Mouse (Mus musculus) heart, embryonic 11.5 days (tissue): Measurements from ENCODE around the gene Bscl2. TPM values are rescaled to one million over a fixed set of nuclear protein-coding genes. Genes with fewer than 3 reads are reported as not detected.

Experiments used
- ATAC-seq: fragments of 200-750 bp; cut with Nextera tagmentation; replicated peaks from 2 replicates; pipeline ENCODE4 v1.8.0; 2017; ENCODE audit warnings: moderate library complexity; ENCODE audit not compliant: insufficient number of reproducible peaks, low FRiP score, low TSS enrichment
- H3K27ac ChIP-seq: fragments of 300-500 bp; sonication (generic); 2 replicates; pipeline ENCODE4 v1.5.1; 2014; ENCODE audit warnings: mild to moderate bottlenecking, low read depth, low read length
- H3K27me3 ChIP-seq: fragments of 300-500 bp; sonication (generic); 2 replicates; pipeline ENCODE4 v1.6.1; 2014; ENCODE audit warnings: mild to moderate bottlenecking, low read length, mixed read lengths; ENCODE audit not compliant: control insufficient read depth, insufficient read depth
- H3K36me3 ChIP-seq: fragments of 300-500 bp; sonication (generic); 2 replicates; pipeline ENCODE4 v1.6.1; 2014; ENCODE audit warnings: mild to moderate bottlenecking, low read length, moderate library complexity, mixed read lengths; ENCODE audit not compliant: control insufficient read depth, insufficient read depth
- H3K4me1 ChIP-seq: fragments of 300-500 bp; sonication (generic); 2 replicates; pipeline ENCODE4 v1.6.1; 2014; ENCODE audit warnings: low read length; ENCODE audit not compliant: control insufficient read depth, insufficient read depth
- H3K4me2 ChIP-seq: fragments of 300-500 bp; sonication (generic); 2 replicates; pipeline ENCODE4 v1.6.1; 2014; ENCODE audit warnings: mild to moderate bottlenecking, moderate library complexity
- H3K4me3 ChIP-seq: fragments of 300-500 bp; sonication (generic); 2 replicates; pipeline ENCODE4 v1.5.1; 2014; ENCODE audit warnings: low read depth, low read length
- H3K9ac ChIP-seq: fragments of 300-500 bp; sonication (generic); 2 replicates; pipeline ENCODE4 v1.6.1; 2014; ENCODE audit warnings: mild to moderate bottlenecking, low read depth, low read length, moderate library complexity
- H3K9me3 ChIP-seq: fragments of 300-500 bp; sonication (generic); replicated peaks from 2 replicates; pipeline ENCODE4 v1.6.1; 2016; ENCODE audit warnings: low read length; ENCODE audit not compliant: control insufficient read depth
- WGBS: fragments of 180-500 bp; shearing (Covaris S2); extraction: QIAGEN DNeasy Blood & Tissue Kit; methylation state at CpG from one replicate; pipeline ENCODE4 v1.1.7; 2014; ENCODE audit not compliant: insufficient replicate concordance; 5-methylcytosine and 5-hydroxymethylcytosine counted together
- polyA plus RNA-seq: library from polyadenylated mRNA; unstranded; fragments of >200 nt; fragmentation: Nextera tagmentation; extraction: Ambion mirVana; gene quantifications from 2 replicates; pipeline ENCODE4 v1.2.1, GENCODE M21; 2014

The Bscl2 gene
- 37.9 and 41.7 TPM in 2 replicates for polyA plus RNA-seq

- Histone ChIP-seq H3K9ac (peak within 1 kb of the TSS; percentile 88), H3K36me3 (peaks cover 24% of the 10 kb centered on the region), H3K4me2 (peak within 1 kb of the TSS; percentile 81), H3K4me3 (peak within 1 kb of the TSS; percentile 59), H3K27ac (peak within 1 kb of the TSS; percentile 94), H3K27me3 (no peaks in the 10 kb centered on the region), H3K4me1 (peaks cover 27% of the 10 kb centered on the region), H3K9me3 (no peaks in the 10 kb centered on the region)
- 2% methylated on average over 38 of the region's 38 CpGs for WGBS
- peak; percentile 72 for ATAC-seq
Observed at GRCm38 (mm10) chr19:8837251-8837791, at the start of gene Bscl2. Gene Bscl2, plus strand, starts transcription at chr19:8837467.

- no peak for ATAC-seq
Observed at GRCm38 (mm10) chr19:8788521-8788920, 48.7 kb upstream of the Bscl2 start.

GRCm38 (mm10) chr19:8789171-8789570 is 48.1 kb upstream of the Bscl2 start:
- no peak overlapping the region for H3K4me3 ChIP-seq
- no peak overlapping the region for H3K4me2 ChIP-seq
- no peak for ATAC-seq
- no peak overlapping the region for H3K9ac ChIP-seq
- no peaks in the 10 kb centered on the region for H3K9me3 ChIP-seq
- peaks cover 19% of the 10 kb centered on the region for H3K36me3 ChIP-seq
- no peaks in the 10 kb centered on the region for H3K4me1 ChIP-seq
- WGBS = 62% methylated on average over 1 of the region's 1 CpGs
- H3K27ac ChIP-seq = no peak overlapping the region
- H3K27me3 ChIP-seq = no peaks in the 10 kb centered on the region

More at GRCm38 (mm10) chr19:8788521-8788920, 48.7 kb upstream of the Bscl2 start:
- Histone ChIP-seq H3K9ac (no peak overlapping the region), H3K4me1 (no peaks in the 10 kb centered on the region), H3K27ac (no peak overlapping the region), H3K4me2 (no peak overlapping the region), H3K27me3 (no peaks in the 10 kb centered on the region), H3K4me3 (no peak overlapping the region), H3K9me3 (no peaks in the 10 kb centered on the region), H3K36me3 (peaks cover 13% of the 10 kb centered on the region)
- WGBS = 26% methylated on average over 3 of the region's 3 CpGs

- no peaks in the 10 kb centered on the region for H3K4me1 ChIP-seq
- WGBS = 70% methylated on average over 7 of the region's 7 CpGs
- no peaks in the 10 kb centered on the region for H3K9me3 ChIP-seq
- no peak overlapping the region for H3K4me2 ChIP-seq
- no peak overlapping the region for H3K4me3 ChIP-seq
- no peak overlapping the region for H3K9ac ChIP-seq
- peaks cover 26% of the 10 kb centered on the region for H3K36me3 ChIP-seq
- H3K27me3 ChIP-seq = no peaks in the 10 kb centered on the region
- no peak for ATAC-seq
- no peak overlapping the region for H3K27ac ChIP-seq
Observed at GRCm38 (mm10) chr19:8790171-8790570, 47.1 kb upstream of the Bscl2 start.

GRCm38 (mm10) chr19:8798264-8798946 is 38.9 kb upstream of the Bscl2 start, which contains the start of gene Polr2g:
Gene Polr2g, minus strand, starts transcription at chr19:8798577.
- Histone ChIP-seq H3K4me2 (peak within 1 kb of the TSS; percentile 77), H3K9me3 (no peaks in the 10 kb centered on the region), H3K9ac (peak within 1 kb of the TSS; percentile 94), H3K27ac (peak within 1 kb of the TSS; percentile 70), H3K27me3 (no peaks in the 10 kb centered on the region), H3K4me3 (peak within 1 kb of the TSS; percentile 91), H3K4me1 (peaks cover 7% of the 10 kb centered on the region; the same call in 1 of the 2 replicates), H3K36me3 (peaks cover 17% of the 10 kb centered on the region)
- peak; percentile 82 for ATAC-seq
- WGBS = 2% methylated on average over 25 of the region's 25 CpGs

- peak overlapping the region; percentile 77 for H3K4me2 ChIP-seq
- no peaks in the 10 kb centered on the region for H3K27me3 ChIP-seq
- no peak overlapping the region for H3K27ac ChIP-seq
- H3K9me3 ChIP-seq = no peaks in the 10 kb centered on the region
- peaks cover 12% of the 10 kb centered on the region for H3K36me3 ChIP-seq
- peak overlapping the region; percentile 91 for H3K4me3 ChIP-seq
- no peak for ATAC-seq
- H3K4me1 ChIP-seq = peaks cover 7% of the 10 kb centered on the region; the same call in 1 of the 2 replicates
- H3K9ac ChIP-seq = peak overlapping the region; percentile 94; the same call in 1 of the 2 replicates
Observed at GRCm38 (mm10) chr19:8798947-8799315, 38.3 kb upstream of the Bscl2 start.

- Histone ChIP-seq H3K4me2 (peak within 1 kb of the TSS; percentile 88), H3K27me3 (no peaks in the 10 kb centered on the region), H3K27ac (peak within 1 kb of the TSS; percentile 82), H3K36me3 (peaks cover 4% of the 10 kb centered on the region), H3K4me3 (peak within 1 kb of the TSS; percentile 63), H3K4me1 (peaks cover 7% of the 10 kb centered on the region; the same call in 1 of the 2 replicates), H3K9me3 (no peaks in the 10 kb centered on the region), H3K9ac (peak within 1 kb of the TSS; percentile 69)
- ATAC-seq = peak; percentile 94
- under 1% methylated on average over 30 of the region's 30 CpGs for WGBS
Observed at GRCm38 (mm10) chr19:8802130-8802821, 35.0 kb upstream of the Bscl2 start, which contains the start of gene Zbtb3. Gene Zbtb3, plus strand, starts transcription at chr19:8802555.

- Histone ChIP-seq H3K27me3 (no peaks in the 10 kb centered on the region), H3K4me2 (peak overlapping the region; percentile 88), H3K4me1 (peaks cover 3% of the 10 kb centered on the region; the same call in 1 of the 2 replicates), H3K27ac (0 out of 2 replicates have a peak overlapping the region, but pooled peaks have one; percentile 82), H3K4me3 (peak overlapping the region; percentile 63), H3K36me3 (peaks cover 4% of the 10 kb centered on the region), H3K9ac (no peak overlapping the region), H3K9me3 (no peaks in the 10 kb centered on the region)
- ATAC-seq = no peak
- WGBS = 91% methylated on average over 9 of the region's 9 CpGs
Observed at GRCm38 (mm10) chr19:8803204-8803780, 34.0 kb upstream of the Bscl2 start.
